Mouse (Mus musculus): Measurements from ENCODE around the gene Olfr461. TPM values are rescaled to one million over a fixed set of nuclear protein-coding genes. Genes with fewer than 3 reads are reported as not detected.
"Not testable (repeated sequence)": the region's sequence is repeated elsewhere in the genome, so short reads cannot be mapped to it uniquely, and the experiment has no call there.

The Olfr461 gene
- 0.08 and 0.11 TPM in 2 replicates for polyA plus RNA-seq (2014; fragmentation: Nextera tagmentation; extraction: Ambion mirVana)

GRCm38 (mm10) chr6:40554950-40555349, at the start of gene Olfr461:
Gene Olfr461, minus strand, starts transcription at chr6:40555050.
- WGBS, result 74% methylated on average over 2 of the region's 2 CpGs
- Histone ChIP-seq H3K9ac (ENCODE audit: low read depth, low read length) (no peak within 1 kb of the TSS), H3K4me1 (replicated peaks; ENCODE audit: control insufficient read depth, insufficient read depth, low read length) (no peaks in the 10 kb centered on the region), H3K36me3 (ENCODE audit: control insufficient read depth, insufficient read depth, low read length) (no peaks in the 10 kb centered on the region), H3K4me3 (ENCODE audit: low read depth, low read length) (no peak within 1 kb of the TSS), H3K4me2 (no peak within 1 kb of the TSS), H3K27me3 (replicated peaks; ENCODE audit: control insufficient read depth, insufficient read depth, low read length) (no peaks in the 10 kb centered on the region), H3K9me3 (ENCODE audit: control insufficient read depth, low read length) (no peaks in the 10 kb centered on the region), H3K27ac (ENCODE audit: low read depth, low read length) (no peak within 1 kb of the TSS)
- ATAC-seq (replicated peaks; ENCODE audit: low FRiP score) (no peak), DNase-seq (ENCODE audit: low spot score) (no peak)

DNA sequence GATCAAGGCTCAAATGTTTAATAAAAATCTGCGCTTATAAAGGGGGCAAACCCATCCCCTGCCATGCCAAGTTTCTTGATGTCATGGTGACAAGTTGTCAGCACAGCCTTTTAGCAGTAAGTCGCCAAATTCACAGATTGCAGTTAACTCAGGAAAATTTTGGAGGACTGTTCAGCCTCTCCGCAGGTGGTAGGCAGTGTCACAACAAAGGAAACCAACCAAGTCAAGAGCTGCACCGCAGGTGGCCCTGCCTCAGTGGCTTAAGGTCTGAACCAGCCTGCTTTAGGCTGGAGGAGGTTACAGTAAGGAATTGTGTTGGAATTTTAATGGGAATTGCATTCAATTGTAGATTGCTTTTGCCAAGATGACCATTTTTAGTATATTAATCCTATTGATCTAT, 43.7 kb upstream of the Olfr461 start:
- not testable (repeated sequence) for H3K27ac ChIP-seq (ENCODE audit: low read depth, low read length); ATAC-seq (replicated peaks; ENCODE audit: low FRiP score); H3K4me2 ChIP-seq; H3K4me3 ChIP-seq (ENCODE audit: low read depth, low read length); H3K9me3 ChIP-seq (ENCODE audit: control insufficient read depth, low read length); H3K9ac ChIP-seq (ENCODE audit: low read depth, low read length); H3K36me3 ChIP-seq (ENCODE audit: control insufficient read depth, insufficient read depth, low read length); DNase-seq (ENCODE audit: low spot score); H3K27me3 ChIP-seq (replicated peaks; ENCODE audit: control insufficient read depth, insufficient read depth, low read length); H3K4me1 ChIP-seq (replicated peaks; ENCODE audit: control insufficient read depth, insufficient read depth, low read length)
- WGBS, result 31% methylated on average over 4 of the region's 4 CpGs

DNA sequence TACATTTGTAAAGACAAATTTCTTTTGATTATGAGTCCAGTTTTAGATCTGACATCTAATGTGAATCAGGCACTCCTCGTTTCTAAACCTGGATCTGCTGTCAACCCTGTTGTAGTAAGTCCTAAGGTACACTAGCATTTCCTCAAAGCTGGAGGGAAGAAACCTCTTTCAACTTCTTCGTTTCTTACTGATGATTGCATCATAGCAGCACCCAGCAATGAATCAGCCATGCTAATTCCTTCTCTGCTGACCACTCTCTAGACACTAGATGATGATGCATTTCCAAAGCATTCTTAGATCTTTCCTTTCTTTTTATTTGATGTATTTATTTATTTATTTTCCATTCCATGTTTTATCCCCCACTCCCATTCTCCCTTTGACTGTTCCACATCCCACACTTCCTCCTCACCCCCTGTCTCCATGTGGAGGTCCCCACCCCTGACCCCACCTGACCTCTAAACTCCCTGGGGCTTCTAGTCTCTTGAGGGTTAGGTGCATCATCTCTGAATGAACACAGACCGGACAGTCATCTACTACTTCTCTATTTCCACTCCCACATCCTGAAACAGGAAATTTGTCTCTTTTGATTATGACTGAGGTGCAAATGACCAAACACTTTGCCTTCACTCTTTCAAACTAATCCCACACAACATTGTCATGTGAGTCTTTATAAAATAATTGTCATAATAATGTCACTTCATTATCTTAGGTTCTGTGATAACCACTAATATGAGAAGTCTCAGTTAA, 40.1 kb upstream of the Olfr461 start:
- Histone ChIP-seq H3K36me3 (ENCODE audit: control insufficient read depth, insufficient read depth, low read length) (no peaks in the 10 kb centered on the region), H3K4me2 (no peak overlapping the region), H3K4me3 (ENCODE audit: low read depth, low read length) (no peak overlapping the region), H3K4me1 (replicated peaks; ENCODE audit: control insufficient read depth, insufficient read depth, low read length) (no peaks in the 10 kb centered on the region), H3K27ac (ENCODE audit: low read depth, low read length) (no peak overlapping the region), H3K9ac (ENCODE audit: low read depth, low read length) (no peak overlapping the region), H3K27me3 (replicated peaks; ENCODE audit: control insufficient read depth, insufficient read depth, low read length) (no peaks in the 10 kb centered on the region), H3K9me3 (ENCODE audit: control insufficient read depth, low read length) (no peaks in the 10 kb centered on the region)
- WGBS, result 40% methylated on average over 3 of the region's 3 CpGs
- DNase-seq (ENCODE audit: low spot score), result no peak
- no peak for ATAC-seq (replicated peaks; ENCODE audit: low FRiP score)

- H3K4me3 ChIP-seq (ENCODE audit: low read depth, low read length), result no peak overlapping the region
- no peaks in the 10 kb centered on the region for H3K4me1 ChIP-seq (replicated peaks; ENCODE audit: control insufficient read depth, insufficient read depth, low read length)
- no peaks in the 10 kb centered on the region for H3K36me3 ChIP-seq (ENCODE audit: control insufficient read depth, insufficient read depth, low read length)
- H3K27me3 ChIP-seq (replicated peaks; ENCODE audit: control insufficient read depth, insufficient read depth, low read length), result no peaks in the 10 kb centered on the region
- H3K27ac ChIP-seq (ENCODE audit: low read depth, low read length), result no peak overlapping the region
- ATAC-seq (replicated peaks; ENCODE audit: low FRiP score) (no peak), DNase-seq (ENCODE audit: low spot score) (no peak)
- no peak overlapping the region for H3K9ac ChIP-seq (ENCODE audit: low read depth, low read length)
- 80% methylated on average over 2 of the region's 2 CpGs for WGBS
- no peaks in the 10 kb centered on the region for H3K9me3 ChIP-seq (ENCODE audit: control insufficient read depth, low read length)
- H3K4me2 ChIP-seq, result no peak overlapping the region
Observed at GRCm38 (mm10) chr6:40588346-40588745, 33.5 kb upstream of the Olfr461 start.

DNA sequence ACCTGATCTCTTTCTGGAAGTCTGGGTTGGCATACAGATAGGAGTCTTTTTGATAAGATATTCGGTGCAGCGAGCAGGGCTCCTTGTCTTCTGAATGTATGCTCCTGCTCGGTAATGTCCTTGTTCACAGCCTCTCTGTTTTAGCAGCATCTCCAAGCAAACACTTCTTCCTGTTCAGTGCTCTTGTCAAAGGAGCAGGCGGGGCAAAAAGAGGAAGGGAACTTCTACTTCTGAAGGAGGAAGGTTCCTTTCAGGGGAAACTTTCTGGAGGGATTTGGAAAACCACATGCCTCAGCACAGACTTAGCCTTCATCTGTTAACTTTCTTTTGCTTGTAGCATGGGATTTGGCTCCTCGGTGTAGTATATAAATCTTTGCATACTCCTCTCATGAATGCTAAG, 30.8 kb upstream of the Olfr461 start, which contains the start of gene Clec5a:
Clec5a (minus strand) TSS at position 177 of the 400 bp plus-strand sequence.
- Histone ChIP-seq H3K36me3 (ENCODE audit: control insufficient read depth, insufficient read depth, low read length) (no peaks in the 10 kb centered on the region), H3K27me3 (replicated peaks; ENCODE audit: control insufficient read depth, insufficient read depth, low read length) (no peaks in the 10 kb centered on the region), H3K9me3 (ENCODE audit: control insufficient read depth, low read length) (no peaks in the 10 kb centered on the region), H3K4me3 (ENCODE audit: low read depth, low read length) (no peak within 1 kb of the TSS), H3K4me1 (replicated peaks; ENCODE audit: control insufficient read depth, insufficient read depth, low read length) (no peaks in the 10 kb centered on the region), H3K9ac (ENCODE audit: low read depth, low read length) (no peak within 1 kb of the TSS), H3K27ac (ENCODE audit: low read depth, low read length) (no peak within 1 kb of the TSS), H3K4me2 (no peak within 1 kb of the TSS)
- WGBS, result 48% methylated on average over 5 of the region's 5 CpGs
- DNase-seq (ENCODE audit: low spot score), result no peak
- no peak for ATAC-seq (replicated peaks; ENCODE audit: low FRiP score)

DNA sequence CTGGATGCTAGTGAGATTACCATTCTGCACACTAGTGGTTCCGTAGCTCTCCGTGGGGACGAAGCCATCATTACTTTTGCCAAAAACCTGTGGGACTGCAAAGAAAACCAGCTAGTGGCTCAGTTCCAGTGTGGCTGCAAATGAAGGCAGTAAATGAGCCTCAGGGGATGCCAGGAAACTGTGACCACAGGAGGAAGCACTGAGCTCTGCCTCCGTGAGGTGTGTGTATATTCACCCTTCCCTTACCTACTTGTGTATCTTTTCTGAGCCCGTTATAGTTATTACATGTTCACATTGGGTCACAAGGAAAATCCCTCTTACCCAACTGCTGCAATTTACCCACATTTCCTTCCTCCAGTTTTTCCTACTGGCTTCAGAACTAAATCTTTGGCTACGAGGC, 29.5 kb upstream of the Olfr461 start:
- no peaks in the 10 kb centered on the region for H3K4me1 ChIP-seq (replicated peaks; ENCODE audit: control insufficient read depth, insufficient read depth, low read length)
- H3K36me3 ChIP-seq (ENCODE audit: control insufficient read depth, insufficient read depth, low read length), result no peaks in the 10 kb centered on the region
- WGBS, result 70% methylated on average over 6 of the region's 6 CpGs
- no peak overlapping the region for H3K9ac ChIP-seq (ENCODE audit: low read depth, low read length)
- DNase-seq (ENCODE audit: low spot score) (no peak), ATAC-seq (replicated peaks; ENCODE audit: low FRiP score) (no peak)
- H3K27ac ChIP-seq (ENCODE audit: low read depth, low read length), result no peak overlapping the region
- no peak overlapping the region for H3K4me2 ChIP-seq
- H3K27me3 ChIP-seq (replicated peaks; ENCODE audit: control insufficient read depth, insufficient read depth, low read length), result no peaks in the 10 kb centered on the region
- H3K9me3 ChIP-seq (ENCODE audit: control insufficient read depth, low read length), result no peaks in the 10 kb centered on the region
- H3K4me3 ChIP-seq (ENCODE audit: low read depth, low read length), result no peak overlapping the region

DNA sequence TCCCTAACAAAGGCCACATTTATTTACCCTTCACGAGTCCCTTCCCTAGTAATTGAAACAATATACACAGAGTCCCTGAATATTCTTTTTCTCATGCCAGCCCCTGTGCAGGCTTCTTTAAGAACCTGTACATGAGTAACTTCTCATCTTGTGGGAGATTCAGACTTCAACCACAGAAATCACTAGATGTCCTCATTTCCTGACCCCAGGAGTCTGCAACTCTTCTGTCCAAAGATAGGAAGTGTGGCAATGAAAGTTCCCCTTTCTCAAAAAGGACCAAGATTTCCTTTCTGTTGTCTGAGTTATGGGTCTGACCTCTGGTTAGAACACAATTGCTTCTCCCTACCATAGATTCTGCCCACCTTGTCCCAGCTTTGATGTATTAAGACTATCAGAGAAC, 21.5 kb upstream of the Olfr461 start:
- Histone ChIP-seq H3K27ac (ENCODE audit: low read depth, low read length) (no peak overlapping the region), H3K36me3 (ENCODE audit: control insufficient read depth, insufficient read depth, low read length) (no peaks in the 10 kb centered on the region), H3K4me1 (replicated peaks; ENCODE audit: control insufficient read depth, insufficient read depth, low read length) (no peaks in the 10 kb centered on the region), H3K4me2 (no peak overlapping the region), H3K27me3 (replicated peaks; ENCODE audit: control insufficient read depth, insufficient read depth, low read length) (no peaks in the 10 kb centered on the region), H3K9me3 (ENCODE audit: control insufficient read depth, low read length) (no peaks in the 10 kb centered on the region), H3K4me3 (ENCODE audit: low read depth, low read length) (no peak overlapping the region), H3K9ac (ENCODE audit: low read depth, low read length) (no peak overlapping the region)
- ATAC-seq (replicated peaks; ENCODE audit: low FRiP score) (no peak), DNase-seq (ENCODE audit: low spot score) (no peak)
- WGBS, result 74% methylated on average over 1 of the region's 1 CpGs

DNA sequence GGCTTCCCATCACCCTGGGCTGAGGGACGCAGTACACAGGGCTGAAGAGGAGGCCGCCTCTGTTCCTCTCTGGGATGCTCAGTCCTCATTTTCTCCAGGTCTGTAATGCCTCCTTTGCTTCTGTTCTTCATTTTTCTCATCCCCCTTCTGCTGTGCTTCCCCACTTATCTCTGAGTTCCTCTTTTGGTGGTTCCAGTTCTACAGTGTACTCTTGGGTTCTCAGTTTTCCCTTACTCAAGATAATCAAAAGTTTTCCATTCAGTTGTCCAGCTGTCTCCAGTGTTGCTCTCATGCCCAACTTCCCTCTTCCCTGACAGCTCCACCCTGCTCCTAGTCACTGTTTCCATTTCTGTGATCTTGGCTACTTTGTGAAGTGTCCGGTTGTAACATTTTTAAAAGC, 18.8 kb upstream of the Olfr461 start:
- H3K4me2 ChIP-seq, result no peak overlapping the region
- H3K4me1 ChIP-seq (replicated peaks; ENCODE audit: control insufficient read depth, insufficient read depth, low read length), result no peaks in the 10 kb centered on the region
- H3K27ac ChIP-seq (ENCODE audit: low read depth, low read length), result no peak overlapping the region
- ATAC-seq (replicated peaks; ENCODE audit: low FRiP score), result no peak
- WGBS, result 60% methylated on average over 3 of the region's 3 CpGs
- no peaks in the 10 kb centered on the region for H3K36me3 ChIP-seq (ENCODE audit: control insufficient read depth, insufficient read depth, low read length)
- H3K4me3 ChIP-seq (ENCODE audit: low read depth, low read length), result no peak overlapping the region
- H3K9me3 ChIP-seq (ENCODE audit: control insufficient read depth, low read length), result no peaks in the 10 kb centered on the region
- no peaks in the 10 kb centered on the region for H3K27me3 ChIP-seq (replicated peaks; ENCODE audit: control insufficient read depth, insufficient read depth, low read length)
- no peak for DNase-seq (ENCODE audit: low spot score)
- no peak overlapping the region for H3K9ac ChIP-seq (ENCODE audit: low read depth, low read length)

- Histone ChIP-seq H3K9me3 (ENCODE audit: control insufficient read depth, low read length) (no peaks in the 10 kb centered on the region), H3K36me3 (ENCODE audit: control insufficient read depth, insufficient read depth, low read length) (no peaks in the 10 kb centered on the region), H3K4me1 (replicated peaks; ENCODE audit: control insufficient read depth, insufficient read depth, low read length) (no peaks in the 10 kb centered on the region), H3K27ac (ENCODE audit: low read depth, low read length) (no peak within 1 kb of the TSS), H3K4me3 (ENCODE audit: low read depth, low read length) (no peak within 1 kb of the TSS), H3K4me2 (no peak within 1 kb of the TSS), H3K9ac (ENCODE audit: low read depth, low read length) (no peak within 1 kb of the TSS), H3K27me3 (replicated peaks; ENCODE audit: control insufficient read depth, insufficient read depth, low read length) (no peaks in the 10 kb centered on the region)
- no peak for ATAC-seq (replicated peaks; ENCODE audit: low FRiP score)
- 86% methylated on average over 3 of the region's 3 CpGs for WGBS
- no peak for DNase-seq (ENCODE audit: low spot score)
Observed at GRCm38 (mm10) chr6:40569187-40569586, 14.3 kb upstream of the Olfr461 start, which contains the start of gene Olfr460. Gene Olfr460, plus strand, starts transcription at chr6:40569487.
